Mouse (Mus musculus) left cerebral cortex, adult 2 months (tissue): ENCODE data around the gene Ttc30a2. TPM values are rescaled to one million over a fixed set of nuclear protein-coding genes. Genes with fewer than 3 reads are reported as not detected.
"Not testable (repeated sequence)": the region's sequence is repeated elsewhere in the genome, so short reads cannot be mapped to it uniquely, and the experiment has no call there.

ENCODE experiments used
- DNase-seq, 2 experiments: peaks; one replicate each; pipeline ENCODE4 v3.0.0; 2021 to 2022; ENCODE audit warnings: low spot score in 2 of 2, mixed read lengths in 1 of 2; ENCODE audit errors: extremely low spot score in 1 of 2
- H3K27ac ChIP-seq: fragments of 200-600 bp; 2 replicates; pipeline ENCODE4 v1.8.1; 2022
- H3K4me3 ChIP-seq: fragments of 200-600 bp; 2 replicates; pipeline ENCODE4 v1.8.1; 2022
- CTCF ChIP-seq: fragments of 200-600 bp; IDR thresholded peaks from 2 replicates; pipeline ENCODE4 v1.8.1; 2022; ENCODE audit warnings: antibody characterized with exemption, mild to moderate bottlenecking, moderate library complexity
- intact Hi-C: fragments of 180-260 bp; cut with DNase I; formaldehyde crosslinking; loops from one replicate; pipeline ENCODE4 v1.15.1; 2025
- total RNA-seq, 2 experiments: library from RNA; stranded (reverse); gene quantifications; 2 replicates each; pipeline ENCODE4 v1.2.3; 2021

The Ttc30a2 gene
- total RNA-seq, 2 experiments from 2014 or later: 0.28 to 0.50 TPM

- no peak for TF ChIP-seq CTCF
- intact Hi-C loops: no loop called here
- DNase-seq: no peak
- H3K27ac ChIP-seq: no peak overlapping the region
- H3K4me3 ChIP-seq: no peak overlapping the region
These were observed 13.7 kb upstream of the Ttc30a2 start for GRCm38 (mm10) chr2:75991581-75992205.

- DNase-seq: peak; percentile 48 to 50
- intact Hi-C loops: no loop called here
- H3K27ac ChIP-seq: no peak overlapping the region
- peak; percentile 65 for TF ChIP-seq CTCF
- H3K4me3 ChIP-seq: no peak overlapping the region
These were observed 13.0 kb upstream of the Ttc30a2 start for GRCm38 (mm10) chr2:75990885-75991539.

DNA sequence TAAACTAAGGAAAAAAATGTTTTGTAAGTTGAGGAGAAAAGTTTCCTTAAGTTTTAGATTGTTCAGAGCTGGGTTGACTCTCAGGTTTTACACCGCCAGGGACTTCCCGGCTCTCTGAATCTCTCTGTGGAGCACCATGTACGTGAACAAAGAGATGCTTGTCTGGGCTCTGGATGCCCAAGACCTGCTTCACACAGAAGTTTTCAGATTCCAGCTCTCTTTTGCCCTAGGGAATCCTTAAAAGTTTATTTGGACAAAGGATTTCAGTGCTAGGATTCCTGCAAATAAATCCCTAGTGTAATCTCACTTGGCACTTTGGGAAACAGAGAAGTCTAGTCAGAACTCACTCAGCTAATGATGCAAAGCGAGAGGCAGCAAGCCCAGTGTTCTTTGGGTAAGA is 11.7 kb upstream of the Ttc30a2 start:
- Histone ChIP-seq H3K4me3 (no peak overlapping the region), H3K27ac (no peak overlapping the region)
- TF ChIP-seq CTCF: no peak
- DNase-seq: no peak
- intact Hi-C loops: no loop called here

DNA sequence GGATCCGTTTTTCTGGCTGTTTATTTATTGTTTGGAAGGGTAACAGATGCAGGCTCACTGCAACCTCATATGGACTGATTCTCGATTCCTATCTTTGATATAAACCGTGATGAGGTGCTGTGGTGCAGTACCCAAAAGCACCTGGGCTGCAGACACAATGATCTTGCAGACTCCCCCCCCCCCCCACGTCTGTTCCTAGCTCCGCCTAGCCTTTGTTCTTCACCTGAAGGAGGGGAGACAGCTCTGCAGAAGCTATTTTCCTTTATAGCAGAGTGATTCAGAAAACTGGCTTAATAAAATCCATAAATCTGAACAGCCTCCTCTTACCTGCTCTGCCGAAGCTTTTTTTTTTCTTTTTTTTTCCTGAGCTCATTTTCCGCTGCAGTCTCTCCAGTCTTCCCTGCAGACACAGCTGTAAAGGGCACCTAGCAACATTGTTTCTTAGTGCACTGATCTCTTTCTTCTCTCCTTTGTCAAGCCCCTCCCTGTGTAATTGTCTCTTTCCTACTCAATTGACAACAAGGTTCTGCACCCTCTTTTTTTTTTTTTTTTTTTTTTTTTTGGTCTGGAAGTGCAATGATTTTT is 10.9 kb upstream of the Ttc30a2 start:
- no peak; the same call in 1 of the 2 replicates for TF ChIP-seq CTCF
- peak overlapping the region; percentile 8; the same call in 1 of the 2 replicates for H3K27ac ChIP-seq
- intact Hi-C loops: no loop called here
- peak overlapping the region; percentile 22 for H3K4me3 ChIP-seq
- no peak for DNase-seq

DNA sequence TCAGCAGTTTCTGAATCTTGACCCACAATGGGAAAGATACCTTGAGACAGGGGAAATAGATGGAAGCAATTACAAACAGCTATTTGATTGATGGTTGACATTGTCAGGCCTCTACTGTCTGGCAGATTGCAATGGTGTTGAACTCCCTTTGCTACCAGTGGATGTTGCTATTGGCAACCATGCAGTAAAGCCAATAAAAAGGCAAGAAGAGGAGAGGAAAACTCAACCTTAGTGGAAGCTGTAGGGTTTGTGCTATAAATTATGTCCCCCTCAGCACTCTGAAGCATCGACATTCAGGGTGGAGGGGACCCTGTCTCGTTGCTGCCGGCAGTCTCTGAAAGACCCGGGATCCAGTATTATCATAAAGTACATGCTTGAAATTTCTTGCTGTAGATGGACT is 10.4 kb upstream of the Ttc30a2 start:
- no peak for DNase-seq
- H3K27ac ChIP-seq: peak overlapping the region; percentile 8; the same call in 1 of the 2 replicates

DNA sequence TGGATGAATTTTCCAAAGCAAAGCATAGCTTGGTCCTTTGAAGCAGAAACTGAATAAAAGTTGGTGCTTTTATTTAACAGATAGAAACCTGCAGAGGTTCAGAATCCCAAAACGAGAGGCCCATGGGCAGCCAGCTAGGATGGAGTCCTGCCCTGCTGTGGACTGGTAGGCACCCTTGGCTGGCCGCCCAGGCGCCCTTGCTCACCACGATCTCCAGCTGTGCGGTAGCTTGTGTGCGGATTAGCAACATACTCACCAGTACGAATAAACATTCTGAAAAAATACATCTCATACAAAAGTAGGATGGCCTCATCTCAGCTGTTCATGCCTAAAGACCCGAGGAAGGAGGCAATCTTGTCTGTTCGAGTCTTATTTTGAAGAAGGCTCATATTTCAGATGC is 9.8 kb upstream of the Ttc30a2 start:
- TF ChIP-seq CTCF: no peak
- no peak overlapping the region for H3K4me3 ChIP-seq
- intact Hi-C loops: no loop called here
- H3K27ac ChIP-seq: no peak overlapping the region
- no peak for DNase-seq

More for the DNA sequence above, 10.4 kb upstream of the Ttc30a2 start:
- no peak for TF ChIP-seq CTCF
- peak overlapping the region; percentile 22 for H3K4me3 ChIP-seq
- intact Hi-C loops: no loop called here

DNA sequence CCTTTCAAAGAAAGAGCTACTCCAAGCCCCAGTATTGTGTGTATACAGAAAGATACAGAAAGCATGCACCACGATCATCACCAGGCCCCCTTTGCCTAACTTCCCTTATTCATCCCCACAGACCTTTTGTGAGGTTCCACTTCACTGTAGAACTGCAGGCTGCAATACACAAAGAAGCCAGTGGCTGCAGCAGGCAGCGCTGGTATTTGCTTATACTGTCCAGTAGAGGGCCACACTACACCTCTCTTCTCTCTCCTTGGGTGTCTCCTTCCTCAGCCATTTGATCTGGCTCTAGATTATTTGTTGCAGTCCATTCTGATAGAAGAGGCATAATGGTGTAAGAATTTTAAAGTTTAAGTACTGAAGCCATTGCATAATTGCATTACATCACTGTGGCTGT is 7.2 kb upstream of the Ttc30a2 start:
- intact Hi-C loops: loop anchor here (1.0 kb wide), 1 partner anchor 85 kb away; no protein-coding TSS in a partner anchor
- no peak; the same call in none of the 2 replicates for TF ChIP-seq CTCF
- peak; percentile 53 to 64 for DNase-seq
- Histone ChIP-seq H3K4me3 (no peak overlapping the region), H3K27ac (no peak overlapping the region)

DNA sequence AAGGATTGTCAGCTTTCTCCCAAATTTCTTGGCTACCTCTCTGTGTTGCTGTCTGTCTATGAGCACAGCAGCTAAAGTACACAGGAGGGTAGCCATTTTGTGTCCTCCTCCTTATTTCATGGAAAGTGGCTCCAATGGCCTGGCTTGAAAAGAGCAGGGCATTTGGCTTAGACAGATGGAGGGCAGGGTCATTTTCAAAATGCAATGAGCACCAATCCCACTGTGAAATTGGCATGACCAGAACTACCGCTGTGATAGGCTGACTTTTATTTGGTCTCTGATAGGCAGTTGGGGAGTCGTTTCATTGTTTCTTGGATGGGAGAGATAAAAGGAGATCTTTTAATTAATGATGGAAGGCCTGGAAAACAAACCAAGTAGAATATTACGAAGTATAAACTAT is 5.9 kb upstream of the Ttc30a2 start:
- DNase-seq: no peak
- intact Hi-C loops: loop anchor here (5.0 kb wide), 1 partner anchor 47 kb away; the partner anchor contains the start of gene Ttc30b
- no peak overlapping the region for H3K27ac ChIP-seq
- H3K4me3 ChIP-seq: no peak overlapping the region
- TF ChIP-seq CTCF: no peak

DNA sequence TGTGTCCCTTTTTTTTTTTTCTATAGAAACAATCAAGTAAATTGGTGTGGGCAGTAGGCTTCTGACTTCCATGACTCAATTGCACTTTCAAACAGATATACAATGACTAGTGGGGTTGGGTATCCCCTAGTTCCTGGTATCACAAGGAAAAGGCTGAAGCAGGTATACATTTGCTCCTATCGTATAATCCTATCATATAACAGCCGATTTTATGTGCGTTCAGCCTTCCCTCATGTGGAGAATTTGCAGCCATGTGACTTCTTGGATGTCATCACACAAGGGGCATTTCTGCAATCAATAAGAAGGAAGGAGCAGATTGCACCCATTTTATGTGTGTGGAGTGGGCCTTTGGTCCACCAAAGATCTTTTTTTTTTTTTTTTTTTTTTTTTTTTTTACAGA is 5.1 kb upstream of the Ttc30a2 start:
- DNase-seq: no peak
- H3K4me3 ChIP-seq: no peak overlapping the region
- intact Hi-C loops: loop anchor here (5.0 kb wide), 1 partner anchor 46 kb away; the partner anchor contains the start of gene Ttc30b
- no peak for TF ChIP-seq CTCF
- H3K27ac ChIP-seq: no peak overlapping the region

DNA sequence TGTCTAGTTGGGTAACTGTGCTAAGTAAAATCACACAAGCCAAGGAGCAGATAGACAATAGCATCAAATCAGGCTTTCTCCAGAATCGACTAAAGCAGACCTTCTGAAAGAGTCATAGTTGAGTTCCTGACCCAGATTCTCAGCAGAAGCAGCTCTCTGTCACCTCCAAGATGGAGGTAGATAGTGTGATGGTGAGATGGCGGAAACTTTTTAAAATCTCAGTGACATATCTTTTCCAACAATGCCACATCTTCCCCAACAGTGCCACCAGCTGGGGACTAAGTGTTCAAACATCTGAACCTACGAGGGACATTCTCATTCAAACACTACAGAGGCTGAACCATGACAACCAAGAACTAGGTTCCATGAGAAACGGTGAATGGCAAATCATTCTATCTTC is 4.7 kb upstream of the Ttc30a2 start:
- TF ChIP-seq CTCF: no peak
- Histone ChIP-seq H3K27ac (no peak overlapping the region), H3K4me3 (no peak overlapping the region)
- intact Hi-C loops: loop anchor here (5.0 kb wide), 1 partner anchor 45 kb away; the partner anchor contains the start of gene Ttc30b
- DNase-seq: no peak

GRCm38 (mm10) chr2:75981440-75982081 is 3.6 kb upstream of the Ttc30a2 start, which contains the start of gene Ttc30a1:
TSS of gene Ttc30a1 (minus strand) at chr2:75981967.
- intact Hi-C loops: loop anchor here (5.0 kb wide), 1 partner anchor 44 kb away; the partner anchor contains the start of gene Ttc30b
- DNase-seq: peak; percentile 67 to 76
- peak within 1 kb of the TSS; percentile 51 for H3K4me3 ChIP-seq
- peak within 1 kb of the TSS; percentile 82 for H3K27ac ChIP-seq

DNA sequence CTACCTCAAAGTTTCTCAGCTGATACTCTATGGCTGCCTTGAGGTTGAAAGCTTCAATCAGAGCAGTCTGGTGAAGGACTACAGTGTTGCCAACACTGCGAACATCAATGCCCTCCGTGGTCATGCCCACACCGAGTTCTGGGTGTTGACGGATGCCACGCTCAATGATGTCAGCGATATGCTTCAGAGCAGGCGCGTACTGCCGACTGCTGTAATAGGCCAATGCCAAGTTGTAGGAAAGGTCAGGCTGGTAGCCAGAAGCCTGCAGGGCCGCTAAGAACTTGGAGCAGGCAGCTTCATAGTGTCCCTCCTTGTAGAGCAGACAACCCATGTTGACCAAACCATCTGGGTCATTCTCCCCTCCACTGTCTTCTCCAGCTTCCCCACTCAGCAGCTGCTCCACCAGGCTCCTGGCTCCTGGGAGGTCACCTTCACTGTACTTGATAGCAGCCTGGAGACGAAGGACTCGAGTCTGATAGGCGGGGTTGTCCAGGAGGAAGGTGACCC is 3.0 kb upstream of the Ttc30a2 start:
- intact Hi-C loops: loop anchor here (5.0 kb wide), 1 partner anchor 44 kb away; the partner anchor contains the start of gene Ttc30b
- H3K27ac ChIP-seq, DNase-seq: not testable (repeated sequence)
- H3K4me3 ChIP-seq: peak overlapping the region; percentile 51

DNA sequence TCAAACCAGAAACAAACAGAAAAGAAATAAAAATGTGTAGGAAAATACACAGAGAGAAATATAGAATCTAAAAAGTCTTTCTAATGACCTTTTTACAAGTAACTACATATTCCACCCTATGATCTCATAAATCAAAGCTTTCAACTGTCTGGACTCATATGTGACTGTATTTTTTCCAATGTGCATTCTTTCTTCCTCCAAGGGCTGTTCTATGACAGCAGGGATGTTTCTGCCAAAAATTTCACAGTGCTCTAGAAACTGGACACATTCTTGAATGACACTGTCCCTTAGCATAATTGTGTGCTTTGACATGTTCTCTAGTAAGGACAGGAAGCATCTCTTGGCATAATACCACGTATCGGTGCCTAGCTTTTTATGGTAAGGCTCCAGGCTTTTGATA is 1.9 kb downstream of the Ttc30a2 start:
- DNase-seq, intact Hi-C loops: not testable (repeated sequence)

More for the DNA sequence above, 1.9 kb downstream of the Ttc30a2 start:
- not testable (repeated sequence) for H3K27ac ChIP-seq, H3K4me3 ChIP-seq
